Mouse (Mus musculus): ENCODE results near the gene Chst14.

Chst14 gene

DNA sequence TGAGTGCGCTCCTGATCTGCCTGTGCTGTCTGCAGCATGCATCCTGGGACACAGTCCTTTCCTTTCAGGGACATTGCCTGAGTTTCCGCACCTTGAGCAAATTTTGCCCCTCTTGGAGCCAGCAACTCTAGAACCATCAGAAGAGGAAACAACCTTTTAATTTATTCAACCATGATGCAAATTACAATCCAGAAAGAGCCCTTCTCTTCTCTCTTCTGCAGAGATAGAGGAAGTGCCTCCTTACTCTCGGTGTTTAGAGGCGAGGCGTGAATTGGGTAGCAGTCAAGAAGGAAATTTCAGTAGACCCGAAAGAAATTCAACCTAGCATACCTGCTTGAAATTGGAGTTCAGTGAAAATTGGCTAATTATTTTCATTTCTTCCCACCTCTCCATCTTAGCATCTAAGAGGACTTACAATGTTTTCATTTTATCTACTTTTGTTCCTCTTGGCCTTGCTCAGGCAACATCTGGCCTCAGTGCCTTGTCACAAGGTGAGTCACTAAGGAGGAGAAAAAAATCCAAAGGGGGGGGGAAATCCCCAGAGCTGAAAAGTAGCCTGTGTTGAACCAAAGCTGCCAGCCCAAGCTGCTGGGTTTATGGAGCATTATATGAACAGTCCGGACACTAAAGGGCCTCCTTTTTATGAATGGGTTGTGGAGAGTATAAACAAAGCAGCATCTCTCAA is 20.7 kb upstream of the Chst14 start:
- no peak for DNase-seq (ENCODE audit: low read depth in 2 of 2, low spot score in 2 of 2)

- DNase-seq (ENCODE audit: low read depth in 2 of 2, low spot score in 2 of 2) = no peak
Observed at GRCm38 (mm10) chr2:118906118-118906492, 20.2 kb upstream of the Chst14 start.

- DNase-seq (ENCODE audit: low read depth in 2 of 2, low spot score in 2 of 2) = no peak
Observed at GRCm38 (mm10) chr2:118907781-118908180, 18.5 kb upstream of the Chst14 start.

- no peak for DNase-seq (ENCODE audit: low read depth in 2 of 2, low spot score in 2 of 2)
Observed at GRCm38 (mm10) chr2:118909151-118909550, 17.1 kb upstream of the Chst14 start.

DNA sequence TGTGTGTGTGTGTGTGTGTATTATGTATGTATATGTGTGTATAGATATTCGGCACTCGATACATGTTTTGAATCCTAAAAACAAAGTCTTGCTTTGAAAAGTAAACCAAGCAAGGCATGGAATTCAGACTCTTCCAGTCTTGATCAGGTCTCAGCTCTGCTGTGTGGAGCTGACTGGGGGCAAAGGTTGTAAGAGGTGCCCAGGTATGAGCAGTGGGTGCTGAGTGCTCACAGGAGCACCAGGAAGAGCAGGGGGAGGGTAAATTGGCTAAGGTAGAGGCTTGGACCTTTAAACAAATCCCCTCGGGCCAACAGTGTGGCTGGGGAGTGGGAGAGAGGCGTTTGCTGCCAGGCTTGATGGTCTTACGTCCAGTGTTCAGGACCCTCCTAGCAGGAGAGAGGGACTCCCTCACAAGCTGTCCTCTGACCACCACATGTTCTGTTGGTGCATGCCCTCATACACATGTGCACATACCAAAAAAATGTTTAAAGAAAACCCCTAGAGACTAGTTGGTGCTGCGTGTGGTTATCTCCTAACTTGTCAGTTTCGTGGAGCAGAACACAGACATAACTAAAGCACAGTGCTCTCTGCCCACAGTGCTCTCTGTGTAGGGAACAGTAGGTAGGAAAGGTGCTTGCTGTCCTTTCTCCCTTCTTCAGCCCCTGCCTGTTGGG is 15.6 kb upstream of the Chst14 start:
- DNase-seq (ENCODE audit: low read depth in 2 of 2, low spot score in 2 of 2) = no peak

DNA sequence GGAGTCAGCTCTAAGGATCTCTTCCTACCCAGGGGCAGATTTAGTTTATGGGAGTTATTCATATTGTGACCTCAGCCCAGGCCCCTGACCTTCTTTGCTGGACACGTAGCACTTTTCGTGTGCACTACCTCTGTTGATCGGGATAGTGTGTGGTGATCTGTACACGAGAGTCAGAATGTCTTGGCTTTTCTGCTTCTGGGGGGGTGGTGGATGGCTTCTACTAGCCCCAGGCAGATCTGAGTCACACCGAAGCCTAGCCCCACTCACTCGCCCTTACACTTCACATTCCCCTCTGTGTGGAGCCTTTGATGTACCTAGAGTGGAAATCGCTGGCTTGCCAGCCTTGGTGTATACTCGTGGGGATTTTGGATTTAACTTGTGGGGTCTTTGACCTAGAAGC is 13.6 kb upstream of the Chst14 start:
- no peak for DNase-seq (ENCODE audit: low read depth in 2 of 2, low spot score in 2 of 2)

DNA sequence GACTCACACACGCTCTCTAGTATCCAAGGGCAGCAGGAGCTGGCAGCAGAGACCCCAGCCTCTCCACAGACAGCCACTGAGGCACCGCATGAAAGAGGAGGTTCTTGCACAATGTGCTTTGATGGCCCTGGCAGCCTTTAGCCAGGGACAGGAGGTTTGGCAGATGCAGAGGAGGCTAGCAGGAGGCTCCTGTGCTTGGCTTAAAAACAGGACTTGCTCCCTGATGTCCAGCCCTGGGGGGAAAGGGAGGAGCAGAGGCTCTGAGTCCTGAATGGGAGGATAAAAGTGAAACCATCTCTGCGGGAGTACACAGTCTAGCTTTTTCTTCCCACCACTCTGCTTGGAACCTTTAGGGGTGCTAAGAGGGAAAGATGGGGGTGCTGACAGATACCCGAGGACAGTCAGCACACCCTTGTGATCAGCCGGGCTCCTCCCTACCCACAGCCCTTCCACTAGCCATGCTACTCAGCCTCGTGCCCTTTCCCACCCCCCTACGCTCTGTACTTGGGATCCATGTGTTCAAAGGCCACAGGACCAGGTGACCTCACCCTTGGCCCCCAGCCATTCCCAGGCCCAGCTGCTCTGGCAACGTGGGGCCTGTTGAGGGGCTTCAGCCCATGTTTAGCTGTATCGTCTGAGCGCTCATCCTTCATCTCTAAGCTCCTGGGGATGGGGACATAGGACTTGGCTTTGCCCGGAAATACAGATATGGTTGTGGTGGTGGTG is 12.6 kb upstream of the Chst14 start:
- DNase-seq (ENCODE audit: low read depth in 2 of 2, low spot score in 2 of 2) = no peak

DNA sequence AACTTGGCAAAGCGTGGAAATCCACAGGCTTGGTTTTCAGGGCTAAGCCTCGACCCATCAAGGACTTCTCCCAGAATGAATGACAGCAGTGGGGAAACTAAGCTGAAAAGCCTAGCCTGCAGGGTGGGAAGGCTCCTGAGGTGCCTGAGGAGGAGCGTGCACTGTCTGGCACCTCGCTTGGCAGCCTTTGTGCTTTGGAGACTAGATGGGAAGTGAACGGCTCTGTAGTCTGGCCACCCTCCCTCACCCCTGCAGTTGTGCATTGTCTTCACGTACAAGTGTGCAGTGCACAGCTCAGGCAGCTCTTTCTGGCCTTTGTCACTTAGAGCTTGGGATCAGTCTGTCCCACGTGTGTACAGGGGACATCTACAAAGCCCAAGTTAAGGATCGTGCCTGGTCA is 11.6 kb upstream of the Chst14 start:
- no peak for DNase-seq (ENCODE audit: low read depth in 2 of 2, low spot score in 2 of 2)

DNA sequence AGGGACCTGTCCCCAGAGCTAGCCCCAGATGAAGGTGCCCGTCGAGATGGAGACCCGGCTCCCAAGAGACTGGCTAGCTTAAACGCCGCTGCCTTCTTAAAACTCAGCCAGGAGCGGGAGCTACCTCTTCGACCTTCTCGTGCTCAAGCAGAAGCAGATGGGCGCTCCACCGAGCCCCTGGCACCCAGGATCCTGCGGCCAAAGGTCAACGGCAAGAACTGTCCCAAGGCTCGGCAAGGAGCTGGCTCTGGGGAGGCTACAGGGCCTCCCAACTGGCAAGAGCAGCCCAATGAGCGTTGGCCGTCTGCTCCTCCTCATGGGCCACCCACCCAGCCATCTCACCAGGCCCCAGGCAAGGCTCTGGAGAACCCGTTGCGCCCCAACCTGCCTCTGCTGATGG is 9.9 kb upstream of the Chst14 start:
- DNase-seq (ENCODE audit: low read depth in 2 of 2, low spot score in 2 of 2) = no peak

DNA sequence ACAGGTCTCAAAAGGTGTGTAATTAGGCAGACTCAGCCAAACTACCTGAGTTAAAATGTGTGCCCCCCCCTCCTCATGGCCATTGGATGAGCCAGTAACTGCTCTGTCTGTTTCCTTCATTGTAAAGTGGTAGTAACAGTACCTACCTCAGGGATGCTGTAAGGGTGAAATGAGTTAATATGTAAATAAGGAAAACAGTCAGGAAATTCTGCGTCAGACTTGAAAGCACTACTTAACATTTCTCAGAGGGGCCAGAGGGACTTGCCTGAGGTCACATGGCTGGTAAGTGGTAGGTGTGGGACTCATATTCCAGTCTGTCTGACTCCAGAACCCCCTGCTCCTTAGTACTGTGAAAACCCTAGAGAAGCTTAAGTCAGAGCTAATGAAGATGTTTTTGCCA is 7.8 kb upstream of the Chst14 start:
- no peak for DNase-seq (ENCODE audit: low read depth in 2 of 2, low spot score in 2 of 2)

DNA sequence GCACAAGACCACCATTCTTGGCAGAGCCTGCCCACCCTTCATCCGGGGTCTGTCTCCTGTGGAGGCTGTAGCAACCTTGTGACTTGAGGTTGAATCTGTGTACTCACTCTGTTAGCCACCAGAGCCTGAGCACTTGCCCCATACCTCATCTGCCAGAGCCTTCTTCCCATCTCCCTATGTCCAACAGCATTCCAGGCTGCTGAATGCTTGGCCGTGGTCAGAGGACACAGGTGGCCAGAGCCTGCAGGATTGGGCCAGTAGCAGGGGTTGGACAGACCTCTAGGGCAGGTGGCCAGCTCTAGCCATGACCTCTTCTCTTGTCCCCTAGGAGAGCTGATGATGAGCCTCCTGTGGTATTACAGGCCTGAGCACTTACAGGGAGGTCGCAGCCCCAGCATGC is 5.9 kb upstream of the Chst14 start:
- DNase-seq (ENCODE audit: low read depth in 2 of 2, low spot score in 2 of 2) = no peak

DNA sequence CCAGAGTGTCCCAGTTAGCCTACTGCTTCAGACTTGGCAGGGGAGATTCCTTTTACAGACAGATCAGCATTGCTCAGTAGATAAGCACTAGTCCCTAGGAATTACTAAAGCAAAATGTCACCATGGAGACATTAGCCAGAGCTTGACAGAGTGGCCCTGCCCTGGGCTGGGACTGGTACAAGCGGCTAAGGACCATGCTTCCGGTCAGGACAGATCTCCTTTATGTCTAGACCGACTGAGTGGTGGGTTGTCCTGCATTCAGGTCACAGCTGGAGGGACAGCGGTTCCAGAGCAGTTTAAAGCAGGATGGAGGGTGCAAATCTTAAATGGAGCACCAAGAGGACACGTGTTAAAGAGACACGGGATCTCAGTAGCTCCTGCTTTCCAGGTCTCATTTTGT is 344 bp upstream of the Chst14 start:
- no peak for DNase-seq (ENCODE audit: low read depth in 2 of 2, low spot score in 2 of 2)

- DNase-seq (ENCODE audit: low read depth in 2 of 2, low spot score in 2 of 2) = no peak
Observed at GRCm38 (mm10) chr2:118926998-118927739, 873 bp downstream of the Chst14 start.

GRCm38 (mm10) chr2:118941341-118941740 is 15.0 kb downstream of the Chst14 start:
- no peak for DNase-seq (ENCODE audit: low read depth in 2 of 2, low spot score in 2 of 2)

- no peak for DNase-seq (ENCODE audit: low read depth in 2 of 2, low spot score in 2 of 2)
Observed at GRCm38 (mm10) chr2:118943232-118943631, 16.9 kb downstream of the Chst14 start.

- DNase-seq (ENCODE audit: low read depth in 2 of 2, low spot score in 2 of 2) = no peak
Observed at GRCm38 (mm10) chr2:118948818-118949217, 22.5 kb downstream of the Chst14 start.

- no peak for DNase-seq (ENCODE audit: low read depth in 2 of 2, low spot score in 2 of 2)
Observed at GRCm38 (mm10) chr2:118949699-118950098, 23.4 kb downstream of the Chst14 start.

- no peak for DNase-seq (ENCODE audit: low read depth in 2 of 2, low spot score in 2 of 2)
Observed at GRCm38 (mm10) chr2:118956497-118956896, 30.2 kb downstream of the Chst14 start.

GRCm38 (mm10) chr2:118959644-118960043 is 33.3 kb downstream of the Chst14 start:
- DNase-seq (ENCODE audit: low read depth in 2 of 2, low spot score in 2 of 2) = no peak

- no peak for DNase-seq (ENCODE audit: low read depth in 2 of 2, low spot score in 2 of 2)
Observed at GRCm38 (mm10) chr2:118960413-118960812, 34.1 kb downstream of the Chst14 start.

GRCm38 (mm10) chr2:118961546-118961945 is 35.2 kb downstream of the Chst14 start:
- DNase-seq (ENCODE audit: low read depth in 2 of 2, low spot score in 2 of 2) = no peak

Measured in CD8-positive naive resting alpha-beta T cell, adult 2 months (primary cell).